Mouse (Mus musculus) hindbrain, embryonic 16.5 days (tissue): ENCODE data around the gene Chrm3. TPM values are rescaled to one million over a fixed set of nuclear protein-coding genes. Genes with fewer than 3 reads are reported as not detected.

Source experiments
- ATAC-seq: fragments of 200-750 bp; cut with Nextera tagmentation; 2 replicates; pipeline ENCODE4 v1.8.0; 2017; ENCODE audit warnings: moderate TSS enrichment, moderate library complexity
- H3K27ac ChIP-seq: fragments of 300-500 bp; sonication (generic); 2 replicates; pipeline ENCODE4 v1.5.1; 2014; ENCODE audit warnings: low read depth, mild to moderate bottlenecking, control low read depth, low read length, moderate library complexity
- H3K27me3 ChIP-seq: fragments of 300-500 bp; sonication (generic); replicated peaks from 2 replicates; pipeline ENCODE4 v1.6.1; 2014; ENCODE audit warnings: low read length; ENCODE audit not compliant: control insufficient read depth, insufficient read depth
- H3K36me3 ChIP-seq: fragments of 300-500 bp; sonication (generic); 2 replicates; pipeline ENCODE4 v1.6.1; 2014; ENCODE audit warnings: mild to moderate bottlenecking, low read length, moderate library complexity, mixed read lengths; ENCODE audit not compliant: control insufficient read depth, insufficient read depth
- H3K4me1 ChIP-seq: fragments of 300-500 bp; sonication (generic); 2 replicates; pipeline ENCODE4 v1.6.1; 2014; ENCODE audit warnings: low read depth, low read length; ENCODE audit not compliant: control insufficient read depth, insufficient read depth
- H3K4me2 ChIP-seq: fragments of 300-500 bp; sonication (generic); 2 replicates; pipeline ENCODE4 v1.6.1; 2014; ENCODE audit warnings: mild to moderate bottlenecking, low read length, control low read depth, moderate library complexity
- H3K4me3 ChIP-seq: fragments of 300-500 bp; sonication (generic); 2 replicates; pipeline ENCODE4 v1.5.1; 2014; ENCODE audit warnings: mild to moderate bottlenecking, low read length, control low read depth, moderate library complexity
- H3K9ac ChIP-seq: fragments of 300-500 bp; sonication (generic); 2 replicates; pipeline ENCODE4 v1.6.1; 2014; ENCODE audit warnings: low read depth, mild to moderate bottlenecking, control low read depth, low read length, moderate library complexity
- H3K9me3 ChIP-seq: fragments of 300-500 bp; sonication (generic); 2 replicates; pipeline ENCODE4 v1.6.1; 2014; ENCODE audit warnings: mild to moderate bottlenecking, low read length, moderate library complexity; ENCODE audit not compliant: control insufficient read depth
- WGBS: fragments of 180-500 bp; shearing (Covaris S2); extraction: QIAGEN DNeasy Blood & Tissue Kit; methylation state at CpG from one replicate; pipeline ENCODE4 v1.1.7; 2014; 5-methylcytosine and 5-hydroxymethylcytosine counted together
- polyA plus RNA-seq: library from polyadenylated mRNA; unstranded; fragments of >200 nt; fragmentation: Nextera tagmentation; extraction: Ambion mirVana; gene quantifications from 2 replicates; pipeline ENCODE4 v1.2.1, GENCODE M21; 2015

The Chrm3 gene
- polyA plus RNA-seq, 1 experiment from 2014 or later, result 4.2 TPM

GRCm38 (mm10) chr13:10335558-10335957 is 25.1 kb downstream of the Chrm3 start:
- Histone ChIP-seq H3K27ac (no peak overlapping the region), H3K9me3 (no peaks in the 10 kb centered on the region), H3K27me3 (no peaks in the 10 kb centered on the region), H3K36me3 (no peaks in the 10 kb centered on the region), H3K4me1 (no peaks in the 10 kb centered on the region), H3K9ac (no peak overlapping the region), H3K4me2 (no peak overlapping the region), H3K4me3 (no peak overlapping the region)
- ATAC-seq, result no peak

- no peaks in the 10 kb centered on the region for H3K9me3 ChIP-seq
- no peak overlapping the region for H3K27ac ChIP-seq
- H3K4me1 ChIP-seq, result no peaks in the 10 kb centered on the region
- no peaks in the 10 kb centered on the region for H3K27me3 ChIP-seq
- no peak overlapping the region for H3K4me2 ChIP-seq
- no peaks in the 10 kb centered on the region for H3K36me3 ChIP-seq
- no peak overlapping the region for H3K4me3 ChIP-seq
- no peak for ATAC-seq
- no peak overlapping the region for H3K9ac ChIP-seq
- WGBS, result 91% methylated on average over 4 of the region's 4 CpGs
These were observed 27.9 kb downstream of the Chrm3 start for GRCm38 (mm10) chr13:10332762-10333161.

GRCm38 (mm10) chr13:10309811-10310210 is 50.8 kb downstream of the Chrm3 start:
- Histone ChIP-seq H3K4me3 (no peak overlapping the region), H3K4me1 (no peaks in the 10 kb centered on the region), H3K9me3 (no peaks in the 10 kb centered on the region), H3K27ac (no peak overlapping the region), H3K36me3 (no peaks in the 10 kb centered on the region), H3K9ac (no peak overlapping the region), H3K4me2 (no peak overlapping the region), H3K27me3 (no peaks in the 10 kb centered on the region)
- no peak for ATAC-seq

- Histone ChIP-seq H3K4me1 (no peaks in the 10 kb centered on the region), H3K9ac (no peak overlapping the region), H3K27ac (no peak overlapping the region), H3K4me3 (no peak overlapping the region), H3K4me2 (no peak overlapping the region), H3K9me3 (no peaks in the 10 kb centered on the region), H3K36me3 (no peaks in the 10 kb centered on the region), H3K27me3 (no peaks in the 10 kb centered on the region)
- WGBS, result 75% methylated on average over 2 of the region's 2 CpGs
- ATAC-seq, result no peak
These were observed 65.5 kb downstream of the Chrm3 start for GRCm38 (mm10) chr13:10295160-10295559.

- Histone ChIP-seq H3K9ac (no peak overlapping the region), H3K36me3 (no peaks in the 10 kb centered on the region), H3K9me3 (no peaks in the 10 kb centered on the region), H3K4me1 (no peaks in the 10 kb centered on the region), H3K4me2 (no peak overlapping the region), H3K27me3 (no peaks in the 10 kb centered on the region), H3K4me3 (no peak overlapping the region), H3K27ac (no peak overlapping the region)
- ATAC-seq, result no peak
- WGBS, result 86% methylated on average over 4 of the region's 4 CpGs
These were observed 76.3 kb downstream of the Chrm3 start for GRCm38 (mm10) chr13:10284331-10284730.

- no peak for ATAC-seq
- Histone ChIP-seq H3K27me3 (no peaks in the 10 kb centered on the region), H3K9ac (no peak overlapping the region), H3K36me3 (no peaks in the 10 kb centered on the region), H3K27ac (no peak overlapping the region), H3K4me3 (no peak overlapping the region), H3K9me3 (no peaks in the 10 kb centered on the region), H3K4me2 (no peak overlapping the region), H3K4me1 (no peaks in the 10 kb centered on the region)
- WGBS, result 77% methylated on average over 1 of the region's 1 CpGs
These were observed 85.7 kb downstream of the Chrm3 start for GRCm38 (mm10) chr13:10274907-10275306.

- Histone ChIP-seq H3K9ac (no peak overlapping the region), H3K27me3 (no peaks in the 10 kb centered on the region), H3K27ac (no peak overlapping the region), H3K4me2 (no peak overlapping the region), H3K4me1 (no peaks in the 10 kb centered on the region), H3K36me3 (no peaks in the 10 kb centered on the region), H3K4me3 (no peak overlapping the region), H3K9me3 (no peaks in the 10 kb centered on the region)
- 88% methylated on average over 3 of the region's 3 CpGs for WGBS
- ATAC-seq, result no peak
These were observed 96.9 kb downstream of the Chrm3 start for GRCm38 (mm10) chr13:10263784-10264183.

GRCm38 (mm10) chr13:10253049-10253448 is 107.6 kb downstream of the Chrm3 start:
- Histone ChIP-seq H3K4me1 (no peaks in the 10 kb centered on the region), H3K4me2 (no peak overlapping the region), H3K27ac (no peak overlapping the region), H3K36me3 (no peaks in the 10 kb centered on the region), H3K9ac (no peak overlapping the region), H3K9me3 (no peaks in the 10 kb centered on the region), H3K4me3 (no peak overlapping the region), H3K27me3 (no peaks in the 10 kb centered on the region)
- ATAC-seq, result no peak

- no peaks in the 10 kb centered on the region for H3K4me1 ChIP-seq
- 77% methylated on average over 5 of the region's 5 CpGs for WGBS
- no peak for ATAC-seq
These were observed 109.0 kb downstream of the Chrm3 start for GRCm38 (mm10) chr13:10251499-10252179.

More at GRCm38 (mm10) chr13:10251499-10252179, 109.0 kb downstream of the Chrm3 start:
- Histone ChIP-seq H3K4me3 (no peak overlapping the region), H3K36me3 (no peaks in the 10 kb centered on the region), H3K9ac (no peak overlapping the region), H3K9me3 (no peaks in the 10 kb centered on the region), H3K27me3 (no peaks in the 10 kb centered on the region), H3K27ac (no peak overlapping the region), H3K4me2 (no peak overlapping the region)
